Mouse (Mus musculus) gastrocnemius, postnatal 4 days (tissue): ENCODE data around the gene Nsg2. TPM values are rescaled to one million over a fixed set of nuclear protein-coding genes. Genes with fewer than 3 reads are reported as not detected.
"Not testable (repeated sequence)": the region's sequence is repeated elsewhere in the genome, so short reads cannot be mapped to it uniquely, and the experiment has no call there.

Experiments used
- DNase-seq, 2 experiments: peaks; one replicate each; pipeline ENCODE4 v3.0.0; 2021 to 2022; ENCODE audit warnings: low spot score in 2 of 2, mixed read lengths in 2 of 2
- long read RNA-seq, 2 experiments: library from polyadenylated mRNA; stranded (forward); transcript quantifications; one replicate each; pipeline ENCODE4 v2.0.0; 2021
- total RNA-seq, 2 experiments: library from RNA; stranded (reverse); gene quantifications; 2 replicates each; pipeline ENCODE4 v1.2.3; 2021

The Nsg2 gene
- 1 to 10 TPM; 3.3 to 3.9 TPM for total RNA-seq
- long read RNA-seq, experiment 1 = 0 reads
- long read RNA-seq, experiment 2 = 0 reads

DNA sequence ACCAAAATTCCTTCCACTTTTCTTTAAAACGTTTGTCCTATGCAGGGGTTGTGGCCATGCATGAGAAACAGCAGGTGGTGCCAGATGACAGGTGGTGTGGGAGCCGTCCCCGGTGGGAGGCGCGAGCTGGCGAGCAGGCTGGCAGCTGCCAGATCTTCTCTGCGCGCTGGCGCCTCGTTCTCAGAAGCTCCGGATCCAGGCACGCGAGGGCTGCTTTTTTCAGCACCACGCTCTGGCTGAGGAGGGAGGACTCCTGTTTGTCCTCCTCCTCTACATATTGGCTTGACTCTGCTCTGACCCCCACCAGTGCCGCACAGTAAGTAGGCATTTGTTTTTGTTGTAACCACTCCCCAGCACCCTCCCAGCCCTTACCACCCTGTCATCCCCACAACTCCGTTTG lies at the start of gene Nsg2:
TSS of gene Nsg2 (plus strand) at position 183 of the 400 bp plus-strand sequence.
- DNase-seq = peak; percentile 37 to 75

DNA sequence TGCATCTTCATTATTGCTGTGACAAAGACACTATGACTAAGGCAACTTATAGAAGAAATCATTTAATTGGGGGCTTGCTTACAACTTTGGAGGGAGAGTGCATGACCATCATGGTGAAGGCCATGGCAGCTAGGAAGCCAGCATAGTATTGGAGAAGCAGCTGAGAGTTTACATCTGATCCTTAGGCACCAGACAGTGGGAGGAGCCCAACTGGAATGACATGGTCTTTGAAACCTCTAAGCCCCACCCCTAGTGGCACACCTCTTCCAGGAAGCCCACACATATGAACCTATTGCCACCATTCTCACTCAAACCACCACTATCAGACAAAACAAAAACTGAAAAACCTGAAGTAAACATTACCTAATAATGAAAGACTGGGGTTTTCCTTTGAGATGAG lies 40.2 kb upstream of the Nsg2 start:
- no peak for DNase-seq

DNA sequence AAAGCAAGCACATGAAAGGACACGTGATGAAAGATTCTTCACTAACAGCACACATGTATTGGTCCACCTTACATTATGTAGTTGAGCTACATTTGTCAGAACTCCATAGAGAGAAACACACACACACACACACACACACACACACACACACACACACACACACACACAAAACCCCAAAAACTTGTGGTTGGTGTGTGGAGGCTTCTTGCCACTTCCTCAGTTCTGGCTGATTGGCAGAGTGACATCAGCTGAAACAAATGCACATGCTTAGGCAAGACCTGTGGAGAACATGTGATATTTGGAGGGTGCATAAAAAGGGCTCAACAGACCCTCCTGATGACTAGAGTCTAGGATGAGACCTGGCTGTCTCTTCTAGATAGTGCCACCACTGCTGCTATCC lies 36.3 kb upstream of the Nsg2 start:
- DNase-seq = no peak

DNA sequence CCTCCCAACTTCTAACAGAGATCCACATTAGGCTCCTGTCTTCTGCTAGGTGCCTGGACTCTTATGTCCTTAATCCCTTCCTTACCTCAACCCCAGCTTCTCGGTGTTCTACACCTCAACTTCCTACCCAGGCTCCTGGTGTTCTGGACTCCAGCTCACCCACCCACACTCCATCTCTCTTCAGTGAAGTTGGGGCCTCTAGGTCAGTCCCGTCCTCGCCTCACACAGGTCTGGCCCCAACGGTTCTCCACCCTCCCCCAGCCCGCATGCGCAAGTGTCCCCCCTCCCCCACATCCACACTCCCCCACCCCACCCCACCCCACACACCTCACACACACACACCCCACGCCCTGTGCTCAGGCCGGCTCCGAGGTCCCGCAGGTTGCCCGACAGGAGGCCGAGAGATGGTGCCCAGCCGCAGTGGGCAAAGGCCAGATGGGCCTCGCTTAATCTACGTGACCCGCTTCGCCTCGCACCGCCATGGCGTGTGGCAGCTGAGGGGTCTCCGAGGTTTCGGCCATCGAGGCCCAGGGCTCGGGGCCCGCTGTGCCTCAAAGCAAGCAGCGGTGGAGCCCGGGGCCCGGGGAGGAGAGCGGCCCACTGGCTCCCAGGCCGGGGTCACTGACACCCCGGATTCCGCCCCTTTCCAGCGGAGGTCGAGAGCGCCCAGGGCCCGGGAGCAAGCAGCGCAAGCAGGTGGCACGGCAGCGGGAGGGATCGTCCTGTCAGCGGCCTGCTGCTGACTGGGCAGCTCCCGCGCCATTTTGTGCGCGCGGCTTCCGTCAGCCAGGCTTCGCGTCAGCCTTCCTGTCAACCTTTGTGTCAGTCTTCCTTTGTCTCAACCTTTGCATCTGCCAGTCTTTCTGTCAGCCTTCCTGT lies 34.8 kb upstream of the Nsg2 start, which contains the start of gene 4930524B15Rik:
TSS of gene 4930524B15Rik (plus strand) at position 337 of the 879 bp plus-strand sequence.
- peak in 1 of 2 experiments; percentile 22 for DNase-seq

DNA sequence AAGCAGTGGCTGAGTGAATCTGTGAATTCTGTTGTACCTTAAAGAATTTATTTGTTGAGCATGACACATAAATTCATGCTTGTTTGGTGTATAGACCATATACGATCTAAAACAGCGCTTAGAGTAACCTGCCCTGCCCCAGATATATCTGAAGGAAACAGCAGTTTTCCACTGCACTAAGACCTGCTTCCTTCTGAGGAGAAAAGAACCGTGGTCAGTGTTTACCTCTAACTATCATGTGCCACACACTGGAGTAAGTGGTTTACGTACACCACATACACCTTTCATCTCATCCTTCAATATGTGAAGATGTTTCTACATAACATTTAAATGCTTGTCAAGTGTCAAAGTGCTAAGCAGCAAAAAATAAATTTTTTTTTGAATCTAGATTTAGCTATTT lies 26.1 kb upstream of the Nsg2 start:
- DNase-seq = no peak

DNA sequence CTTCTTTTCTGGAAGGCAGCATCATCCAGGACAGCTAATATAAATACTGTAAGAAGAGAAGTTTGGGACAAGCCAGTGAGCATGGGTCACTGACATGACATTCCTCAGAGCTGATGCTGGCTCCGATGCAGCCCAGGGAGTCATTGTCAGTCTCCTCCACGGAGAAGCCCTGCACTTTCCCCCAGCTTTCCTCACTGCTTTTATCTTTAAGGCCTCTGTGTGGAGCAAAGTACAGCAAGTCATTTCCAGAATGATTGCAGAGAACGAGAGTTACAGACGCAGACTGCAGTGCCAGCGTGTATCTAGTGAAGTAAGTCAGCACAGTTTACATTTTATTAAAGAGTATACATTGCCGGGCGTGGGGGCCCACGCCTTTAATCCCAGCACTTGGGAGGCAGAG lies 25.4 kb upstream of the Nsg2 start:
- no peak for DNase-seq

DNA sequence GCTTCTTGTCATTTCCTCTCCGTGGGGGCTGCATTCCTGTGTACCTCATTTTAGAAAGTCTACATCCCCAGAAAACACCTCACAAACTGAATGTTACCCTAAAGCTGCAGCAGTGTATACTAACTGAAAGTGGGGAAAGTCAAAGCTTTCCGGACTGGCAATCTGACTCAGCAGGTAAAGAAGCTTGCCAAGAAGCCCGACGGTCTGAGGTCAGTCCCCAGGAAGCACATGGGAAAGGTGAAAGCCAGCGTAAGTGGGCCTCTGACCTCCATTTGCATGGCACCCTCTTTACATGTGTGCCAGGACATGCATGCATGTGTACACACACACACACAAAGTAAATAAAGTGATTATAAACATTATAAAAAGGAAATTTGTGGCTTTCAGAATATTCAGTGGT lies 24.6 kb upstream of the Nsg2 start:
- DNase-seq = no peak

DNA sequence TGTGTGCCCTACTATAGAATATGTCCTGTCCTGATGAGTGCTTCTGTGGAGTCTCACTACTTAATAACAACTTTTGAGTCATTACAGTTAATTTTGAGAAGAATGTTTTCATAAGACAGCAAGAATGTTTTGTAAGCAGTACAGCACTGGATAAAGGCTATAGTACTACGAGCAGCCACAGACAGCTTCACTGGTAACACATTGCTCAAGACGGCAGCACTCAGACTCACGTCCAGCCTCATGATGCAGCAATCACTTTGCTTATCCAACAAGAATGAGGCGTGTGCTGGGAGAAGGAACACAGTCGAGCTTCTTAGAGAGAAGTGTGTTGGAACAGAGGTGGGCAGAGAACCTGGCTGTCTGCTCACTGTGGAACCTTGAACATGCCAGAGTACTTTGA lies 24.1 kb upstream of the Nsg2 start:
- DNase-seq = no peak

DNA sequence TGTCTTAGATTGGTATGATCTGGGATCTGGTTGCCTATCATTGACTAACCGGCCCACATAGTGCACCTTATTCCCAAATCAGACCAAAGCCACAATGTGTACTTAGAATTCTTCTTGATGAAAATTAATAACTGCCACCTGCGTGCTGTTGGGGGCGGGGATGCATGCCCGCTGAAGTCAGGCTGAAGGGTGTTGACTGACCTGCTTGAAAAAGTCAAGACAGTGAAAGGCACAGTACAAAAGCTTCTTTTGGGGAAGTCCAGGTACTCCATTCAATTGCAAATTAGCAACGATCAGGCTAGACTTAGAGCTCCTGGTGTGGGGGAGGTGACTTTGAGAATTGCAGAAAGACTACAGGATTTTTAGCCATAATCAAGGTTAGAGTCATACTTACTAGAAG lies 20.2 kb upstream of the Nsg2 start:
- DNase-seq = not testable (repeated sequence)

DNA sequence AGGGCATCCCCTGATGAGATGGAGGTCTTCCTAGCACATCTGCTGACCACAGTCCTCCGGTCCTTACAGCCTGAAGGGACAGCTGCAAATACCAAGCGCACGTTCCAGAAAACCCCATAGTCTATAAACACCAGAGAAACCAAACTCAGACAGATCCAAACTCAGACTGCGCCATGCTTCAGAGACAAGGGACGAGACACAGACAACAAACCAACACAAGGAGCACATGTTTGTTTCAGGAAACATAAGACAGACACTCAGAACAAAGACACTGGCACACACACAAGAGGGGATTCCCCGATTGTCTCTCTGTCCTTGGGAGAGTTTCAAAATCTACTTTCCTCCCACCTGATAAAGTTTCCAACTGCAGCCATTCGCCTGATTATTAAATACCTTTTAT lies 18.4 kb upstream of the Nsg2 start:
- no peak for DNase-seq

DNA sequence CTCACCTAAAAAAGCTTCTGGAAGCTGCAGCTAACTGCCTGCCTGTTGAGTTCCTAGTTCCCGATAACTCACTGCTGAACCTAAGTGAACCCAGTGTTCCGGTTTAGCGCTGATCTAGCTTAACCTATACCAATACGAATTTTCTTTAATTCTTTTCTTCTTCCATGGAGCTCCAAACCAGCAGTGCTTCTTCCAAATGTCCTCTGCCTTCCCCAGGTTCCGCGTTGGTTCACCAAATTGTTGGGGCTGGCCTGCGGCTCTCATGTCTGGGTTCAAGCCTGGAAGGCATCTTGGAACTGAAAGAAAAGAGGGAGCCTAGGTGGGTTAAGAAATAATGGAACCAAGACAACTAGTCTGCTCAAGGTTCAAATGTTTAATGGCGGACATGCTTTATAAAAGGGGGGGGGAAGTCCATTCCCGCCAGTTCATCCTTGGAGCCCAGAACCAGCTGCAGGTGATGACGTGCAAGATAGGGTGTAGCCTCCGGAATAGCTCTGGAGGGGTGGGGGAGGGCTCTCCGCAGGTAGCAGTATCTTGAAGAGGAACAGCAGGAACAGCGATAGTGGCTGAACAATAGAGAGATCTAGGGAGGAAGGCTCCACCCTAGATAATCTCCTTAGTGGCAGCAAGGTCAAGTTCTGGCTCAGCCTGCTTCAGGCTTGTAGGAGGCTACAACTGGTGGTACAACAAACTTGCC lies 17.9 kb upstream of the Nsg2 start:
- not testable (repeated sequence) for DNase-seq

DNA sequence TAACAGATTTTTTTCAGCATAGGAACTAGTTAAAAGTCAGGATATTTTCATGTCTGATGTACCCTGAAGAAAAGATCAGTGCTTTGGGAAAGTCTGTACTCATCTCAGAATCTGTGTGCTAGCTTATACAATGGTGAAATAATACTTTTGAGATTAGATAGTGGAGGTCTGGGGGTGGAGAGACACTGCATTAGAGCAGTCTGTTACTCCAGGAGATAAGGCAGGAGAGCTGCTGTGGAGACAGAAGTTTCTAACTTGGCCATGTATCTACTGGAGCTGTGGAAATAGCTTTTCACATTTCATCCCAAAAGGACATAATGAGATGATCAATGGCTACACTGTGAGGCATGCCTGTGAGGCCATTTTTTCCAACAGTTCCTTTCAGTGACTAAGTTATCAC lies 17.0 kb upstream of the Nsg2 start:
- no peak for DNase-seq

DNA sequence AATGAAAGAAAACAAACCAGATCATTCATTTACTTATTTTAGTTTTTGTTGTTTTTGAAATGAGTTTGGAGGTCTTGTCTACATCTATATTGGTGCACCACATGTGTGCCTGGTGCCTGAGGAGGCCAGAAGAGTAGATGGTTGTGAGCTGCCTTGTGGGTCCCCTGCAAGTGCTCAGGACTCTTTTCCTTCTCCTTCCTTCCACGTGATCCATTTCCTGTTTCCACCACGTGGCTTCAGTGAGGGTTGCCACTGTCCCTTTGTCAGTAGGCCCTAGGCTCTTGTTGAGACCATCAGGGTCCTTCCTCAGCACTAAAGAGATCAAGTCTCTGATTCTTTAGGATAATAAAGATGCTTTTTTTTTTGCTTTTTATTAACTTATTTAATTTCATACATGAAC lies 15.5 kb upstream of the Nsg2 start:
- DNase-seq = no peak

DNA sequence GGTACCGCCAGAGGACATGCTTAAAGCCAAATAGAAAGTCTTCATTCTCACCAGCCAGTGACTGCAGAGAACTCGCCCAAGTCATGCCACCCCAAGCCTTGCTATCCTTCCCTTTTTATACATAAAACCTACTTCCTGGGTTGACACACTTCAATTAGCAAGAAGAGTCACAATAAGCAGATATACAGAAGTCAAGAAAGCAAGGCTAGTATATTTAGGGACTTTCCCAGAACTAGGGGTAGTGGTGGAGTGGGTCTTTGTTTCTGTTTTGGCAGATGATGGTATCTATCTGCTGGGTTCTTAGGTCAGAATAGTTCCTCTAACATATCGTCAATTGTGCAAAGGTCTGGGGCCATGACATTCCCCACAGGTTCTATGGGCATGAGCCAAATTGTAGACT lies 7.7 kb upstream of the Nsg2 start:
- no peak for DNase-seq

DNA sequence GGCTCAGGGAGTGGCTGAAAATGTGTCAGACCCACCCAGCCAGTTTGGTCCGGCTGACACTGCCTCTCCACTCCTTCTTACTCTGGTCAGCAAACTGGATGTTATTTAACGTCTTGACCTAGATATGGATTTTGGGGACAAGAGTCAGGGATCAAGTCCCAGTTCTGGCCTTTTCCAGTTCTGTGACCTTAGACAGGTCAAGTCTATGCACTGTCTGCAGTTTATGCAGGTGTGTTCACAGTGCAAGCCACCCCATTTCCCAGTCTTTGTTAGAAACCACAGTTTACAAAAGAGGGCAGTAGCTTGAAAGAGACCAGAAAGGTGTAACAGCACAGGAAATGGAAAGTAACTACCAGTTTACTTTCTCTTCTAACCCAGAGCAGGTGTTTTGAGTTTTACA lies 547 bp upstream of the Nsg2 start:
- DNase-seq = no peak

DNA sequence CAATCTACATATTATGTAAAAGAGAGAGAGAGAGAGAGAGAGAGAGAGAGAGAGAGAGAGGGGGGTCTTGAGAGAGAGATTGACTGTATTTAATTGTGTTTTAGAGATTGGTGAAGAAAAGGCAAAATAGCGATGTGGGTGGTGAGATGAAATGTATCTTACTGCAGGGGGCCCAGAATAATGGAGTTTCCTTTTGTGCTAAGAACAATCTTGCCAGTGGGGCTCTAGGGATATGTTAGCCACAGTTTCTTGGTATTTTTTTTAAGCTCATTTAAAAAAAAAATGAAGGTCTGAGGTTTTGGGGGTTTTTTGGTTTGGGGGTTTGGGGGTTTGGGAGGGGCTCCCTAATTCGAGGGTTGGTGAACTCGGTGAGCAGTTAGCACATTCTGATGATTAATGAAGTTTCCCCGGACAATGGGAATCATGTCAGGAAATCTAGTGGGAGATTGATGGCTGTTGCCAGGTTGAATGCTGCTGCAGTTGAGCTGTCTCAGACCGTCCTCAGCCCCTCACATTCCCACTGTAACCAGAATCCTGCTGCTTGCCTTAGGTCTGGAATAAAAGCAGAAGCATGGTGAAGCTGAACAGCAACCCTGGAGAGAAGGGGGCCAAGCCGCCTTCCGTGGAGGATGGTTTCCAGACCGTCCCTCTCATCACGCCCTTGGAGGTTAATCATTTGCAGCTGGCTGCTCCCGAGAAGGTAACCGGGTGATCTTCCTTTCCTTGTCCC lies 1.1 kb downstream of the Nsg2 start:
- no peak for DNase-seq

DNA sequence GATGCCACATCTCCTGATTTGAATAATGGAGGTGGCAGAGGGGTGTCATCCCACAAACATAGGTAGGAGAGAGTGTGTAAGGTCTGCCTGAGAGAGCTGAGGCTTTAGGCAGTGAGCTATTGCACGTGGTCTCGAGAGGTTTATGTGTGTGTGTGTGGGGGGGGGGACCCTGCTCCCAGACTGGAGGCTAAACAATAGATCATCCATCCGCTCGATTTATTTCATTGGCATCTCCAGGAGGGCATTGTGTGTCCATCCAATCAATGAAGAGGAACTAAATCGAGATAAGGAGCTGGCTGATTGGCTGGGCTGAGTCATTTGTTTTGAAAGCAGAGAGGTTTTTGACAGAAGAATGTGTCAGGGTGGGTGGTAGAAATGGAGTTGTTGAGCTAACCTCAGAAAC lies 2.4 kb downstream of the Nsg2 start:
- DNase-seq = no peak

DNA sequence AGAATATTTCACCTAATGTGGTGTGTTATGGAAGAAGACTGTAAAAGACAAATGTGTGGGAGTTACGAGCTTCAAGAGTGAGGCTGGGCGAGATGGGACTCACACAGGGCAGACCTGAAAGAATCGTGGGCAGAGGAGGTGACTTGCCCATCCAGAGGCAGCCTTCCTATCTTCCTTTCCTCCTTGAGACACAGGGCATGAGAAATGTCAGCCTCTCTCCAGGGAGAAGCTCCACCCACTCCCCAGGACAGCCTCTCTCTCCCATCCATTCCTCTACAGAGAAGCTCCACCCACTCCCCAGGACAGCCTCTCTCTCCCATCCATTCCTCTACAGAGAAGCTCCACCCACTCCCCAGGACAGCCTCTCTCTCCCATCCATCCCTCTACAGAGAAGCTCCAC lies 7.8 kb downstream of the Nsg2 start:
- DNase-seq = not testable (repeated sequence)

DNA sequence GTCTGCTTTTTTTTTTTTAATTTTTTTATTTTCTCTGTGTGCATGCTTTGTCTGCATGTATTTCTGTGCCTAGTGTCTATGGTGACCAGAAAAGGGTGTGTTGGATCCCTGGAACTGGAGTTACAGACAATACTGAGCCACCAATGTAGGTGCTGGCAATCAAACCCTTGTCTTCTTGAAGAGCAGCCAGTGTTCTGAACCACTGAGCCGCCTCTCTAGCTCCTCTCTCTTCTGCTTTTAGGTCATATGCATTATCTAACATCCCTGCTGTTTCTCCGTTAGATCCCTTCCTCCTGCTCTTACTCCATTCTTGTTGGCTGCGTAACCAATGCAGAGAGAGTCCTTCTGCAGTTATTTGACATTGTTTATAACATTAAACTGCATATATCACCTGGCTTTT lies 8.6 kb downstream of the Nsg2 start:
- DNase-seq = no peak

DNA sequence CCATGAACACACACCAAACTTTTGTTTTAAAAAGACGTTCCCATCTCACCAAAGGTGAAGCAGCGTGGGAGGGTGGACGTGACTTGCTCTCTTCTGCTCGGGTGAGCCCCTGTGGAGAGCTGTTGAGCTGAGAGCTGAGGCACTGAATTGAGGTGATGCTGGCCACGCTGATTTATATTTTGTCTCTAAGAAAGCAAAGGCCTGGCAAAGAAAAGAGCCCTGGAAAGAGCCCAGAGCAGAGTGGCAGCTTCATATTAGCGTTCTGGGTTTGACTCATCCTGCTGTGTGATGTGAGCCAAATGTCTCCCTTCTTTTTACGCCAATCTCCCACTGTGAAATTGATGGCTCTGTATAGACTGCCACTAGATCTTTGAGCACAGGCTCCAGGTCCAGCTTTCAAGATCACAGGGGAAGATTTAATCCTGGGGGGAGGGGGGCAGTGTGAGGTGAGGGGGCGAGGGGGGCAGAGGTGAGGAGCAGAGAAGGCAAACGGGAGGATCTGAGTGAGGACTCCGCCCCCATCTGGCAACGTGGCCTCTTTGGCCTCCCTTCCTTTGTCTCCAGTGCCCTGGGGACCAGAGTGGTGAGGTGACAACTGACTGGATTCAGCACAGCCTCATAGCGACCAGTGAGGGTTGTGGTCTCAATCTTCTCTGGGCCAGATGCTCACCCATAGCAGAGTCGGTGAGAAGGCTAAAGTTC lies 9.8 kb downstream of the Nsg2 start:
- DNase-seq = no peak

DNA sequence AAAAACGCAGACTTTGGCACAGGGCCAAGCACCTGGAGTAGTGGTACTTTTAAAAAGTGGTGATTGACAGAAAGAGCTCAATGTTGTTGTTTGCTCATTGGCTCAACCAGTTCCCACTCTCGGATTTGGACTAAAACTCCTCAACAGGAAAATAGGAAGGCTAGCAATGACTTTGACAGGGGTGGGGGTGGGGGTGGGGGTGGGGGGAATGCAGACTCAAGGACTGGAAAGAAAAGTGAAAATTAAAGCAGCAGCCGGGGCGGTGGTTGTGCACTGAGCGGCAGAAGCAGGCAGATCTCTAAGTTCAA lies 10.4 kb downstream of the Nsg2 start:
- no peak for DNase-seq
